Mouse (Mus musculus) kidney, embryonic 15.5 days (tissue): Measurements from ENCODE around the gene Itga6. TPM values are rescaled to one million over a fixed set of nuclear protein-coding genes. Genes with fewer than 3 reads are reported as not detected.
"Not testable (repeated sequence)": the region's sequence is repeated elsewhere in the genome, so short reads cannot be mapped to it uniquely, and the experiment has no call there.

Experiments
- ATAC-seq: fragments of 200-750 bp; cut with Nextera tagmentation; replicated peaks from 2 replicates; pipeline ENCODE4 v1.8.0; 2017; ENCODE audit warnings: moderate TSS enrichment; ENCODE audit not compliant: low FRiP score
- H3K27ac ChIP-seq: fragments of 300-500 bp; sonication (generic); 2 replicates; pipeline ENCODE4 v1.5.1; 2015; ENCODE audit warnings: mild to moderate bottlenecking, inconsistent platforms
- H3K27me3 ChIP-seq: fragments of 300-500 bp; sonication (generic); 2 replicates; pipeline ENCODE4 v1.6.1; 2015; ENCODE audit warnings: inconsistent platforms
- H3K36me3 ChIP-seq: fragments of 300-500 bp; sonication (generic); 2 replicates; pipeline ENCODE4 v1.6.1; 2015; ENCODE audit warnings: inconsistent platforms
- H3K4me1 ChIP-seq: fragments of 300-500 bp; sonication (generic); 2 replicates; pipeline ENCODE4 v1.6.1; 2015; ENCODE audit warnings: inconsistent platforms
- H3K4me2 ChIP-seq: fragments of 300-500 bp; sonication (generic); 2 replicates; pipeline ENCODE4 v1.6.1; 2015; ENCODE audit warnings: moderate library complexity, mild to moderate bottlenecking, inconsistent platforms
- H3K4me3 ChIP-seq: fragments of 300-500 bp; sonication (generic); replicated peaks from 2 replicates; pipeline ENCODE4 v1.5.1; 2015; ENCODE audit warnings: mild to moderate bottlenecking, inconsistent platforms
- H3K9ac ChIP-seq: fragments of 300-500 bp; sonication (generic); 2 replicates; pipeline ENCODE4 v1.6.1; 2015; ENCODE audit warnings: mild to moderate bottlenecking, inconsistent platforms
- H3K9me3 ChIP-seq: fragments of 300-500 bp; sonication (generic); replicated peaks from 2 replicates; pipeline ENCODE4 v1.6.1; 2016; ENCODE audit warnings: inconsistent platforms
- WGBS: fragments of 180-500 bp; shearing (Covaris S2); methylation state at CpG from one replicate; pipeline ENCODE4 v1.1.7; 2015; ENCODE audit warnings: mixed read lengths; 5-methylcytosine and 5-hydroxymethylcytosine counted together
- polyA plus RNA-seq: library from polyadenylated mRNA; unstranded; fragments of >200 nt; fragmentation: Nextera tagmentation; extraction: Ambion mirVana; gene quantifications from 2 replicates; pipeline ENCODE4 v1.2.1, GENCODE M21; 2015

Gene Itga6
- polyA plus RNA-seq, 1 experiment from 2014 or later = 74.6 TPM

DNA sequence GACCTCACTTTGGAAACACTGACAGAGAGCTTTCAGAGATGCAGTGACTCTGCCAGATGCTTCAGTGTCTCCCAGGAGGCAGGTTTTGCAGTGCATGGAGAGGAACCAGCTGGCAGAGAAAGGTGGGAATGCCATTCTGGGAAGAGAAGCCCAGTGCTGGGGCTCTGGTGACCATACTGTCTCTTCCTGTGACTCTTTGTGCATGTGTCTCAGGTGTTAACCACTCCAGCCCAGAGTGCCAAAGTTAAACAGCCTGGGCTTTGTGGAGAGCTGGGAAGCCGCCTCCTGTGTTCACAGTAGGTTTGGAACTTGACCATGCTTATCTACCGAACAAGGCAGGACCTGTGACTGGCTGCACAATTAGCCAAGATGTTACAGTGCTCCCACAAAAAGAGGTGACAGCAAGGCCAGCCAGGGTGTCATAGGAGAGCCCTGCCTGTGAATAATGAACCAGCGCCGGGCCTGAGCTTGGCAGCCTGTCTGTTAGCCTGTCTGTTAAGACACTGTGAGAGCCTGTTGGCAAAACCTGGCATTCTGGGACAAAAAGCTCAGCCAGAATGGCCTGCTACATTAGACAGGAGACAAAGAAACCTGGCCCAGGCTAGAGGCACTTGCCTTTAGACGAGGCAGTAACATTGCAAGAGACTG lies 25.9 kb upstream of the Itga6 start:
- Histone ChIP-seq H3K27ac (no peak overlapping the region), H3K4me2 (no peak overlapping the region), H3K4me3 (no peak overlapping the region), H3K27me3 (0 out of 2 replicates have a peak, but pooled peaks cover 4% of the 10 kb centered on the region), H3K4me1 (peaks cover 5% of the 10 kb centered on the region; the same call in 1 of the 2 replicates), H3K9ac (no peak overlapping the region), H3K36me3 (no peaks in the 10 kb centered on the region), H3K9me3 (no peaks in the 10 kb centered on the region)
- ATAC-seq = no peak
- WGBS = 58% methylated on average over 5 of the region's 5 CpGs

GRCm38 (mm10) chr2:71720556-71720955 lies 24.9 kb upstream of the Itga6 start:
- not testable (repeated sequence) for H3K9ac ChIP-seq, ATAC-seq, H3K4me1 ChIP-seq, H3K4me3 ChIP-seq, H3K27ac ChIP-seq, H3K4me2 ChIP-seq, H3K27me3 ChIP-seq, H3K9me3 ChIP-seq, H3K36me3 ChIP-seq
- WGBS = 78% methylated on average over 2 of the region's 2 CpGs

DNA sequence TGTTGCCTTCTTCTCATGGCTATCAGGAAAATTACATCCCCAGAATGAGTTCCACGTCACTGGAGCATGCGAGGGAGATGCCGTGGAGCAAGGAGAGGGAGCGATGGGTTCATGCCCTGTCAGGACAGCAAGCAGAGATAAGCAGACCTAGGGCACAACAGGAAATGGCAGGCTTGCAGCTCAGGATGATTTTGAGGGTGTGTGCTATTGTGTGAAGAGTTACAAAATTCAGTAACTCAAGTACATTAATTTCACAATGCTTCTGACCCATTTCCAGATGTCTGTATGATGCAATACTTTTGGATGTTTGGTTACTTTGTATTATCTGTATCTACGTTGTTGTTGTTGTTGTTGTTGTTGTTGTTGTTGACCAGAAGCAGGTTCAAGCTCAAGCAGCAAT lies 22.5 kb upstream of the Itga6 start:
- 44% methylated on average over 5 of the region's 5 CpGs for WGBS
- H3K4me2 ChIP-seq = no peak overlapping the region
- H3K4me3 ChIP-seq = no peak overlapping the region
- H3K9me3 ChIP-seq = no peaks in the 10 kb centered on the region
- ATAC-seq = no peak
- H3K27me3 ChIP-seq = 0 out of 2 replicates have a peak, but pooled peaks cover 4% of the 10 kb centered on the region
- no peaks in the 10 kb centered on the region for H3K36me3 ChIP-seq
- no peak overlapping the region for H3K9ac ChIP-seq
- H3K4me1 ChIP-seq = peaks cover 5% of the 10 kb centered on the region; the same call in 1 of the 2 replicates
- no peak overlapping the region for H3K27ac ChIP-seq

- H3K4me3 ChIP-seq = no peak overlapping the region
Measured at GRCm38 (mm10) chr2:71723623-71724022, 21.8 kb upstream of the Itga6 start.

DNA sequence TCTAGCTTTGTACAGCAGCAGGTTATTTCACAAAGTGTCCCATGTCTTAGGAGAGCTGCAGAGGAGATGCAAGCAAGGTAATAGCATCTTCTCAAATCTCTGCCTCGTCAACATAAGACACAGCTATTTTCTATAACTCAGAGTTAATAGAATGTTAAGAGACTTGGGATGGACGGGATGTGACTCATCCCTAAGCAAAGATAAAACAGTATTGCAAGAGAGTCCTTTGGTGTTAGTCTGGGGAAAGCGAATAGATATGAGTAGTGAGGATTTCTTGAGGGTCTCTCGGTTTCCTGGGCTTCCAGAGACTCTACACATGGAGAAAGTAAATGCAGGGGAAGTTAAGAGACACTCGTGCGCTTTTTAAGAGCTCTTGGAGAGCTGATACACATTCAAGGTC lies 21.4 kb upstream of the Itga6 start:
- H3K27ac ChIP-seq = no peak overlapping the region
- no peak overlapping the region for H3K4me2 ChIP-seq
- no peak overlapping the region for H3K9ac ChIP-seq
- peaks cover 8% of the 10 kb centered on the region; the same call in 1 of the 2 replicates for H3K4me1 ChIP-seq
- no peak overlapping the region for H3K4me3 ChIP-seq
- H3K36me3 ChIP-seq = no peaks in the 10 kb centered on the region
- H3K27me3 ChIP-seq = 0 out of 2 replicates have a peak, but pooled peaks cover 4% of the 10 kb centered on the region
- 81% methylated on average over 6 of the region's 6 CpGs for WGBS
- no peaks in the 10 kb centered on the region for H3K9me3 ChIP-seq
- no peak for ATAC-seq

More at GRCm38 (mm10) chr2:71723623-71724022, 21.8 kb upstream of the Itga6 start:
- H3K36me3 ChIP-seq = no peaks in the 10 kb centered on the region
- no peak overlapping the region for H3K9ac ChIP-seq
- H3K4me2 ChIP-seq = no peak overlapping the region
- no peak overlapping the region for H3K27ac ChIP-seq
- whole genome bisulfite sequencing = 87% methylated on average over 3 of the region's 3 CpGs
- no peak for ATAC-seq
- 0 out of 2 replicates have a peak, but pooled peaks cover 4% of the 10 kb centered on the region for H3K27me3 ChIP-seq
- H3K9me3 ChIP-seq = no peaks in the 10 kb centered on the region
- peaks cover 8% of the 10 kb centered on the region; the same call in 1 of the 2 replicates for H3K4me1 ChIP-seq

GRCm38 (mm10) chr2:71725446-71725845 lies 20.0 kb upstream of the Itga6 start:
- Histone ChIP-seq H3K4me3 (no peak overlapping the region), H3K9ac (no peak overlapping the region), H3K4me2 (no peak overlapping the region), H3K36me3 (no peaks in the 10 kb centered on the region), H3K4me1 (peaks cover 4% of the 10 kb centered on the region; the same call in 1 of the 2 replicates), H3K27me3 (no peaks in the 10 kb centered on the region), H3K27ac (no peak overlapping the region), H3K9me3 (no peaks in the 10 kb centered on the region)
- no peak for ATAC-seq
- 100% methylated on average over 1 of the region's 1 CpGs for WGBS

GRCm38 (mm10) chr2:71726883-71727676 lies 18.3 kb upstream of the Itga6 start:
- H3K4me3 ChIP-seq = no peak overlapping the region
- H3K36me3 ChIP-seq = no peaks in the 10 kb centered on the region
- no peak overlapping the region for H3K4me2 ChIP-seq
- no peaks in the 10 kb centered on the region for H3K27me3 ChIP-seq
- no peaks in the 10 kb centered on the region for H3K9me3 ChIP-seq
- 91% methylated on average over 7 of the region's 7 CpGs for WGBS
- no peak for ATAC-seq
- no peak overlapping the region for H3K27ac ChIP-seq
- H3K9ac ChIP-seq = no peak overlapping the region
- peaks cover 21% of the 10 kb centered on the region for H3K4me1 ChIP-seq

DNA sequence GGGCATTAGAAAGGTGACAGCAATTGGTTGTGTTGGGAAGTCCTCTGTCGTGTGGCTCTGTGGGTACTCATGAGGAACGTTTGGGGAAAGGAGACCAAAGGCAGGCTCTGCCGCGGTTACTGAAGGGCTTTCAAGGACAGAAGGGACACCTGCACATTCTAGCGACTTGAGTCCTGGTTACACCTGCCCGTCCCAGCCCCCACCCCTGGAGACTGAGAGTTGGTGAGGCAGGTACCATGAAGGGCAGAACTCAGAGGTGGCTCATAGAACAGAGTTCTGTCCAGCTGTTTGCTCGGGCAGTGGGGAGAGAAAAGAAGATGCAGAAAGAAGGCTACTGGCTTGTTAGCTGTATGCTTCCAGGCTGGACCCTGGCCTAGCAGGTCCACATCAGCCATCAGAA lies 17.1 kb upstream of the Itga6 start:
- peaks cover 27% of the 10 kb centered on the region for H3K4me1 ChIP-seq
- no peak overlapping the region for H3K9ac ChIP-seq
- H3K27ac ChIP-seq = no peak overlapping the region
- H3K4me3 ChIP-seq = no peak overlapping the region
- H3K27me3 ChIP-seq = no peaks in the 10 kb centered on the region
- no peak overlapping the region for H3K4me2 ChIP-seq
- 80% methylated on average over 7 of the region's 7 CpGs for WGBS
- H3K36me3 ChIP-seq = no peaks in the 10 kb centered on the region
- H3K9me3 ChIP-seq = no peaks in the 10 kb centered on the region
- no peak for ATAC-seq

DNA sequence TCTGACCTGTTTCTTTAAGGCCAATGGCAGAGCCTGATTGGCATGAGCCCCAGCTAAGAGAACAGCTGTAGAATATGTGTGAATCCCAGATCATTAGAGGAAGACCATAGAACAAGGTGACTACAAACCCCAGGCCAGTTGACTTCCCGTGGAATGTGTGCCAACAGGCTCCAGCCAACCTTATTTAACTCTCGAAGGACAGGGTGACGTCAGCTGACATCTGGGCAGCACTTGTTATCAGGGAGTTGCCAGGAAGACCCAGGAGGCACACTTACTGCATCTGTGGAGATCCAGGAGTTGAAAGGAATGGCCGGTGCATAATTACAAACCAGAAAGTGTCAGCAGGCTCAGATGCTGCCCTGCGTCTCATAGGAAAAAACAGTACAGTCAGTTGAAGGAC lies 16.6 kb upstream of the Itga6 start:
- Histone ChIP-seq H3K9me3 (no peaks in the 10 kb centered on the region), H3K27me3 (no peaks in the 10 kb centered on the region), H3K36me3 (no peaks in the 10 kb centered on the region), H3K4me1 (peaks cover 27% of the 10 kb centered on the region), H3K27ac (no peak overlapping the region), H3K4me2 (no peak overlapping the region), H3K4me3 (no peak overlapping the region), H3K9ac (no peak overlapping the region)
- ATAC-seq = no peak
- WGBS = 62% methylated on average over 5 of the region's 5 CpGs

DNA sequence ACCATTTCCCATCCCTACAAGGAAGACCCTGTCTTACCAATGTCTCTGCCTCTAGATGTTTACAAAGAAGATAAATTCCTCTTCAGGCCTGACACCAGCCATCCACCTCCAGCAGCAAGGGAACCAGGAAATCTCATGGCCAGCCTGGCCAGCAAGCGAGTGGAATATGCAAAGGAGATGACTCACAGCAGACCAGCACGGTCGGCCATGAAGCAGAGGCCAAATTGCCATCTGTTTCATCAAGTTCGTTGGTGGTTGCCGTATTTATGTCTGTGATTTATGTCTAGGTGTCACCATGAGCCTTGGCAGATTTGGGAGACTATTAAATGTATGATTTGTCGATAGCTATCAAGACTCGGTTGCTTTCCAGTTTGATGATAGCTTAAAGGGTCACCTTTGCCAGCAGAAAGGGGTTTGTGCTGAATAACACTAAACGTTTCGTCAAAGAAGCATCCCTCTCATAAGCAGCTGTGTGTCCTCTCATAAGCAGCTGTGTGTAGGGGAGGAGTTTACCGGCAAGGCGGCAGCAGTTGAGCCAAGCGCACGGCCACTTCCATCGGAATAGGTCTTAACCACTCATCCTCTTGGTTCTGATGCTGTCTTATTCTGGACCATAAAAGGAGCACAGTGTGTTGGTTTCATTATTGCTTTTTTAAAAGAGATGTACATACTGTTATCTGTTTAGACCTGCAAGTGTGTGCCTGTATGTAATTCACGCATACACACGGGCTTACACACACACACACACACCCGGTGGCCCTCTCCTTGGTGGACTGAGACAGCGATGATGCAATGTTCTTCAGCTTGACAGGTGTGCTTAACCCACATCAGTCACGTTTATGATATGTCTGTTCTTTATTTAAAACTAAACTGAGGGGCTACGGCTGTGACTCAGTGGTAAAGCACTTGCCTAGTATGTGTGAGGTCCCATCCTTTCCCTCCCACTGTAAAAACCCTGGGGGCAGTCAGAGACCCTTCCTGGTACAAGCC lies 14.5 kb upstream of the Itga6 start:
- Histone ChIP-seq H3K36me3 (no peaks in the 10 kb centered on the region), H3K4me1 (peaks cover 40% of the 10 kb centered on the region), H3K9ac (no peak overlapping the region), H3K4me3 (no peak overlapping the region), H3K27ac (no peak overlapping the region), H3K27me3 (no peaks in the 10 kb centered on the region), H3K9me3 (no peaks in the 10 kb centered on the region), H3K4me2 (no peak overlapping the region)
- 49% methylated on average over 20 of the region's 20 CpGs for WGBS
- no peak for ATAC-seq

DNA sequence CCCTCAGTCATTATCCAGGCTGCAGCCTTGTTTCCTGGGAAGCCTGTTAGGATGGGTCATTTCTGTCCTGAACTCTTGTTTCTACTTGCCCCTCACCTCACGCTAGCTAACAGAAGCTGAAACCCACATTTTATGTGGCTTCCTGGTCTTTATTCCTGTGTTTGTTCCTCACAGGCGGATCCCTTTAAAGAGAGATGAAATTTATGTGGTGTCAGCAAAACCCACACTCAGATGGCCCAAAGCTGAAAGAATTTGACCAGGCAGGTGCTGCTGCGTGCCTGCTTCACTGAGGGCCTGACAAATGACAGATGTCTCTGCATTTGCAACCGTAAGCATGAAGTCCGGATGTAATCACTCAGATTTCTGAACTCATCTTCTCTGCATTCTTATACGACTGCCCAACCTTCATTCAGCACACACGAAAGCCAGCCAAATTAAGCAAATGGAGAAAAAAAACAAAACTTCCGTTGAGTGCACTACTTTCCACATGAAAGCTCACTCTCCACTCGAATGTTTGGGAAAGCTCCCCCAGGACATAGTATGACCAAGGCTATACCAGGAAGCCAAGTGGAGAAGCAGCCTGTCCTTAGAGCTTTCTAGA lies 10.5 kb upstream of the Itga6 start:
- H3K27ac ChIP-seq = peak overlapping the region; percentile 7; the same call in 1 of the 2 replicates
- no peak overlapping the region for H3K4me3 ChIP-seq
- H3K4me2 ChIP-seq = no peak overlapping the region
- H3K4me1 ChIP-seq = peaks cover 42% of the 10 kb centered on the region
- ATAC-seq = no peak
- H3K9ac ChIP-seq = no peak overlapping the region
- WGBS = 25% methylated on average over 9 of the region's 9 CpGs
- H3K9me3 ChIP-seq = no peaks in the 10 kb centered on the region; the same call in 1 of the 2 replicates
- H3K27me3 ChIP-seq = no peaks in the 10 kb centered on the region
- H3K36me3 ChIP-seq = no peaks in the 10 kb centered on the region
